Mouse (Mus musculus): ENCODE measurements around the gene Zfyve21. TPM values are rescaled to one million over a fixed set of nuclear protein-coding genes. Genes with fewer than 3 reads are reported as not detected.
A peak's percentile ranks its signal among the peaks of the same experiment; 100 is the strongest.

Zfyve21 gene
- polyA plus RNA-seq, 1 experiment: 31.6 TPM

GRCm38 (mm10) chr12:111803538-111803937, 10.4 kb upstream of the Zfyve21 start:
- Histone ChIP-seq H3K4me3 (replicated peaks; ENCODE audit: insufficient read depth, low read depth, low read length) (no peak overlapping the region), H3K27me3 (ENCODE audit: control insufficient read depth, insufficient read depth, low read length) (no peaks in the 10 kb centered on the region), H3K4me1 (ENCODE audit: control insufficient read depth, insufficient read depth, low read length) (no peaks in the 10 kb centered on the region; the same call in 1 of the 2 replicates), H3K27ac (ENCODE audit: insufficient read depth, low read length) (no peak overlapping the region)
- TF ChIP-seq POLR2A (IDR thresholded peaks at IDR 0.05; ENCODE audit: borderline replicate concordance, insufficient read depth, low read length) (no peak), CTCF (IDR thresholded peaks at IDR 0.05; ENCODE audit: borderline replicate concordance, insufficient read depth, low read depth, low read length) (no peak)
- 64% methylated on average over 5 of the region's 5 CpGs for WGBS
- peak in 1 of 2 experiments; percentile 17 for DNase-seq

- Histone ChIP-seq H3K27ac (ENCODE audit: insufficient read depth, low read length) (0 out of 2 replicates have a peak overlapping the region, but pooled peaks have one; percentile 19), H3K4me3 (replicated peaks; ENCODE audit: insufficient read depth, low read depth, low read length) (no peak overlapping the region), H3K27me3 (ENCODE audit: control insufficient read depth, insufficient read depth, low read length) (no peaks in the 10 kb centered on the region), H3K4me1 (ENCODE audit: control insufficient read depth, insufficient read depth, low read length) (peaks cover 10% of the 10 kb centered on the region; the same call in 1 of the 2 replicates)
- TF ChIP-seq CTCF (IDR thresholded peaks at IDR 0.05; ENCODE audit: borderline replicate concordance, insufficient read depth, low read depth, low read length) (no peak), POLR2A (IDR thresholded peaks at IDR 0.05; ENCODE audit: borderline replicate concordance, insufficient read depth, low read length) (no peak)
- 80% methylated on average over 6 of the region's 6 CpGs for WGBS
- no peak for DNase-seq
Measured at GRCm38 (mm10) chr12:111808775-111809174, 5.2 kb upstream of the Zfyve21 start.

GRCm38 (mm10) chr12:111809762-111810161, 4.2 kb upstream of the Zfyve21 start:
- peak; percentile 75 to 81 for DNase-seq
- H3K27ac ChIP-seq (ENCODE audit: insufficient read depth, low read length): peak overlapping the region; percentile 20; the same call in 1 of the 2 replicates
- TF ChIP-seq CTCF (IDR thresholded peaks at IDR 0.05; ENCODE audit: borderline replicate concordance, insufficient read depth, low read depth, low read length) (0 out of 2 replicates have a peak, but pooled peaks have one; percentile 11), POLR2A (IDR thresholded peaks at IDR 0.05; ENCODE audit: borderline replicate concordance, insufficient read depth, low read length) (no peak)
- 4% methylated on average over 9 of the region's 9 CpGs for WGBS
- no peaks in the 10 kb centered on the region for H3K27me3 ChIP-seq (ENCODE audit: control insufficient read depth, insufficient read depth, low read length)
- no peak overlapping the region for H3K4me3 ChIP-seq (replicated peaks; ENCODE audit: insufficient read depth, low read depth, low read length)
- H3K4me1 ChIP-seq (ENCODE audit: control insufficient read depth, insufficient read depth, low read length): peaks cover 10% of the 10 kb centered on the region; the same call in 1 of the 2 replicates

GRCm38 (mm10) chr12:111812075-111812474, 1.9 kb upstream of the Zfyve21 start:
- 77% methylated on average over 13 of the region's 13 CpGs for WGBS
- H3K27ac ChIP-seq (ENCODE audit: insufficient read depth, low read length): no peak overlapping the region
- no peak for DNase-seq
- H3K4me3 ChIP-seq (replicated peaks; ENCODE audit: insufficient read depth, low read depth, low read length): no peak overlapping the region
- H3K27me3 ChIP-seq (ENCODE audit: control insufficient read depth, insufficient read depth, low read length): no peaks in the 10 kb centered on the region
- TF ChIP-seq CTCF (IDR thresholded peaks at IDR 0.05; ENCODE audit: borderline replicate concordance, insufficient read depth, low read depth, low read length) (no peak), POLR2A (IDR thresholded peaks at IDR 0.05; ENCODE audit: borderline replicate concordance, insufficient read depth, low read length) (no peak)
- H3K4me1 ChIP-seq (ENCODE audit: control insufficient read depth, insufficient read depth, low read length): peaks cover 16% of the 10 kb centered on the region

- Histone ChIP-seq H3K4me1 (ENCODE audit: control insufficient read depth, insufficient read depth, low read length) (peaks cover 16% of the 10 kb centered on the region), H3K4me3 (replicated peaks; ENCODE audit: insufficient read depth, low read depth, low read length) (no peak overlapping the region), H3K27me3 (ENCODE audit: control insufficient read depth, insufficient read depth, low read length) (no peaks in the 10 kb centered on the region), H3K27ac (ENCODE audit: insufficient read depth, low read length) (no peak overlapping the region)
- TF ChIP-seq POLR2A (IDR thresholded peaks at IDR 0.05; ENCODE audit: borderline replicate concordance, insufficient read depth, low read length) (no peak), CTCF (IDR thresholded peaks at IDR 0.05; ENCODE audit: borderline replicate concordance, insufficient read depth, low read depth, low read length) (no peak)
- WGBS: 28% methylated on average over 12 of the region's 12 CpGs
- no peak for DNase-seq
Measured at GRCm38 (mm10) chr12:111812611-111813010, 1.4 kb upstream of the Zfyve21 start.

GRCm38 (mm10) chr12:111813111-111813765, 732 bp upstream of the Zfyve21 start:
- TF ChIP-seq CTCF (IDR thresholded peaks at IDR 0.05; ENCODE audit: borderline replicate concordance, insufficient read depth, low read depth, low read length) (no peak), POLR2A (IDR thresholded peaks at IDR 0.05; ENCODE audit: borderline replicate concordance, insufficient read depth, low read length) (no peak)
- peak overlapping the region; percentile 60 for H3K4me3 ChIP-seq (replicated peaks; ENCODE audit: insufficient read depth, low read depth, low read length)
- no peak overlapping the region for H3K27ac ChIP-seq (ENCODE audit: insufficient read depth, low read length)
- H3K4me1 ChIP-seq (ENCODE audit: control insufficient read depth, insufficient read depth, low read length): peaks cover 16% of the 10 kb centered on the region
- DNase-seq: no peak
- H3K27me3 ChIP-seq (ENCODE audit: control insufficient read depth, insufficient read depth, low read length): no peaks in the 10 kb centered on the region
- 2% methylated on average over 27 of the region's 27 CpGs for WGBS

- WGBS: 32% methylated on average over 19 of the region's 19 CpGs
Measured at GRCm38 (mm10) chr12:111814769-111815762, 1.1 kb downstream of the Zfyve21 start.

More at GRCm38 (mm10) chr12:111814769-111815762, 1.1 kb downstream of the Zfyve21 start:
- TF ChIP-seq CTCF (IDR thresholded peaks at IDR 0.05; ENCODE audit: borderline replicate concordance, insufficient read depth, low read depth, low read length) (no peak), POLR2A (IDR thresholded peaks at IDR 0.05; ENCODE audit: borderline replicate concordance, insufficient read depth, low read length) (no peak)
- no peak for DNase-seq
- no peaks in the 10 kb centered on the region for H3K27me3 ChIP-seq (ENCODE audit: control insufficient read depth, insufficient read depth, low read length)
- peak overlapping the region; percentile 79 for H3K4me3 ChIP-seq (replicated peaks; ENCODE audit: insufficient read depth, low read depth, low read length)
- peaks cover 13% of the 10 kb centered on the region for H3K4me1 ChIP-seq (ENCODE audit: control insufficient read depth, insufficient read depth, low read length)
- no peak overlapping the region for H3K27ac ChIP-seq (ENCODE audit: insufficient read depth, low read length)

Data from cerebellum, adult 2 months (tissue).